Mouse (Mus musculus): ENCODE results near the gene Hist1h2ab.

Gene Hist1h2ab

DNA sequence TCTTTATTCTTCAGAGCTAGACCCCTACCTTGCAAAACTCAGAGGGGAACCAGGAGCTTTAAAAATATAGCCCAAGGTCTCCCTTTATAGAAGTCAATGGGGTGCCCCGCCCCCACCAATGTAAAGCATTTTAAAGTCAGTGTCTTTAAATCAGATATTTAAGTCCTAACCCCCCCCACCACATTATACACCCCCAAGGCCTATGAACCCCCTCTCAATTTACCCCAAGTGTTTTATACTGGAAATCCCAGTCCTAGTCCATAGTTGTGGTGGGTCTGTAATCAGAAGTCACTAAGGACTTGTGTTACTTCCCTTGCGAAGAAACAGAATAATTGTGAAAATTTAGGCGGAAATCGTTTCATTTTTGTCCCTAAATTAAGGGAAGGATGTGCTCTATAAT is 12.9 kb upstream of the Hist1h2ab start:
- DNase-seq (ENCODE audit: extremely low read depth, low read depth): no peak

DNA sequence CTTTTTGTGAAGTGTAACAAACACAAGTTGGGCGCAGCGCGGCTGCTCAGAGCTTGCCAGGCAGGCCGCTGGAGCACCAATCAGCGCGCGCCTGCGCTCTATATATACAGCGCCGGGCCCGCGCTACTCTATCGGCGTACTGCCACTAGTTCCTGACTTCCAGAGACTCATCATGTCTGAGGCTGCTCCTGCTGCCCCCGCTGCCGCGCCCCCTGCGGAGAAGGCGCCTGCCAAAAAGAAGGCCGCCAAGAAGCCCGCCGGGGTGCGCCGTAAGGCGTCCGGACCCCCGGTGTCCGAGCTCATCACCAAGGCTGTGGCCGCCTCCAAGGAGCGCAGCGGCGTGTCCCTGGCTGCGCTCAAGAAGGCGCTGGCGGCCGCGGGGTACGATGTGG is 12.3 kb upstream of the Hist1h2ab start, which contains the start of gene Hist1h1c:
Gene Hist1h1c, plus strand, starts transcription at position 132 of the 392 bp plus-strand sequence.
- peak; percentile 92 for DNase-seq (ENCODE audit: extremely low read depth, low read depth)

DNA sequence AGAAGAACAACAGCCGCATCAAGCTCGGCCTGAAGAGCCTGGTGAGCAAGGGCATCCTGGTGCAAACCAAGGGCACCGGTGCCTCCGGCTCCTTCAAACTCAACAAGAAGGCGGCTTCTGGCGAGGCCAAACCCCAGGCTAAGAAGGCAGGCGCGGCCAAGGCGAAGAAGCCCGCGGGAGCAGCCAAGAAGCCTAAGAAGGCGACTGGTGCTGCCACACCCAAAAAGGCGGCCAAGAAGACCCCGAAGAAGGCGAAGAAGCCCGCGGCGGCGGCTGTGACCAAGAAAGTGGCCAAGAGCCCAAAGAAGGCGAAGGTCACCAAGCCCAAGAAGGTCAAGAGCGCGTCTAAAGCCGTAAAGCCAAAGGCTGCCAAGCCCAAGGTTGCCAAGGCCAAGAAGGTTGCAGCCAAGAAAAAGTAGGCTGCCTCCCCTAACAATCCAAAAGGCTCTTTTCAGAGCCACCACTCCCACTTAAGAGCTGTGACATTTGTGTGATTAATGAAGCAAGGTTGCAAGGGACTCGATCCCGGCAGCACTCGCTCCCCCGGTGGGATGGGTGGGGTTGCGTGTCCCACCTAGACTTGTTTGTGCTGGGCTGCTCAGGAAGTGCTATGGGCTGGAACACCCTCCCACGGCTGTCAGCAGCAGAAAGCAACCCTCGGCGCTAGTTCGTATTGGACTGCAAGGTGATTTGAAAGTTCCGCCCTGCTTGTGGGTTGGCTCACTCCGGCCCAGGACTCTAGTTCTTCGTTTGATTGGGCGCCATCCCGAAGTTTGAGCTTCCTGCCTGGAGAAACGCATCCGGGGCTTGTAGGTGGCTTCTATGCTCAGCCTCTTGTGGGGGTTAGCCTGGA is 11.6 kb upstream of the Hist1h2ab start:
- DNase-seq (ENCODE audit: extremely low read depth, low read depth): peak; percentile 96

DNA sequence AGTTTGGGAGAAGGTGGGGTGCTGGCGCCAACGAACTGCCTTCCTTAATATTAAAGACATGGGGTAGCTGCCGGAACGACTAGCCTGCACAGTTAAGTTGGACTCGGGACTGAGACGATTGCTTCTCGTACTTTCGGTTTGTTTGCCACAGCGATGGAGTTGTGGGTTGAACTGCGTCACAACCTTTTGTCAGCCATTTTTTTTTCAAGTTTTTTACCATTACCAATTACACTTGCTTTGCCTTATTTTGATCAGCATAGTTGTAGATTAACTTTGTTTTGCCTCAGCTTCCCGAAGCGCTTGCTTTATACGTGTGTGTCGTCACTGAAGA is 11.0 kb upstream of the Hist1h2ab start:
- no peak for DNase-seq (ENCODE audit: extremely low read depth, low read depth)

DNA sequence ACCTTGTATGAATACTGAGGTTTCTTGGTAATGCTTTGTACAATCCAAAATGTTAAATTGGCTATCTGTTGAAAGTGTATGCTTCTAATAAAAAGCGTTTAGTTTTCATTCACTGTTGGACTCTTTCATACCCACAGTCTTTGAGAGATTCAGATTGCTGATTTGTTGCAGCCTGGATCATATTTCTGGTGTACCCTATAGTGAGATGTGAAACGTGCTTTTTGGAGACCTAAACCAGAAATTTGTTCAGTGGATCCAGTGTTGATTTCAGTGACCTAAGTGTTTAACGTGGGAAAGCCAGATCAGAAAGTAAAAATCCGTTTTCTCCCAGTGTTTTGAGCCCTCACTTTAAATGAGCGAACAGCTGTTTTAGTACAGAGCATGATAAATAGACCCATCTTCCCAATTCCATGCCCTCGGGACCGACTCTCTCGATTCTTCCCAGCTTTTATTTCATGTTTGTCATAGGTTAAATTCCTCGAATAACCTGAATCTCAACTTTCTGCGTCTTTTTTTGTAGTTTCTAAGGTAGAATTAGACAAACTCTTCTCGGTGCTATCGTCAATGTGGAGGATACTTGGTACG is 10.6 kb upstream of the Hist1h2ab start:
- no peak for DNase-seq (ENCODE audit: extremely low read depth, low read depth)

DNA sequence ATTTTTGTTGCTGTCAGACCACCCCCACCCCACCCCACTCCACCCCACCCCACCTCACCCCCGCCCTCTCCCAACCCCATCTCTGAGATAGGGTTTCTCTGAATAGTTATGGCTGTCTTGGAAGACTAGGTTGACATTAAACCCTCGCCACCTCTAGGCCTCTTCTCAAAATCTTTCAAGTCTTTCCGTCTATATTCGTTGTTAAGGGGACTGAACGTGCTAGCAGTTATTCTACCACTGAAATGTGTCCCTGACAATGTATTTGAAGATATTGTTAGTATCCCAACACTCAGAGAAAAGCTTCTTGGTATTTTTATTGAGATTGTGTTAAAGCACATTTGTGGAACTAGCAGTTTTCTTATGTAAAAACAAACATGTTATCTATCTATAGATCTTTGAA is 10.0 kb upstream of the Hist1h2ab start:
- DNase-seq (ENCODE audit: extremely low read depth, low read depth): no peak

- DNase-seq (ENCODE audit: extremely low read depth, low read depth): no peak
Observed at GRCm38 (mm10) chr13:23742007-23742406, 8.9 kb upstream of the Hist1h2ab start.

DNA sequence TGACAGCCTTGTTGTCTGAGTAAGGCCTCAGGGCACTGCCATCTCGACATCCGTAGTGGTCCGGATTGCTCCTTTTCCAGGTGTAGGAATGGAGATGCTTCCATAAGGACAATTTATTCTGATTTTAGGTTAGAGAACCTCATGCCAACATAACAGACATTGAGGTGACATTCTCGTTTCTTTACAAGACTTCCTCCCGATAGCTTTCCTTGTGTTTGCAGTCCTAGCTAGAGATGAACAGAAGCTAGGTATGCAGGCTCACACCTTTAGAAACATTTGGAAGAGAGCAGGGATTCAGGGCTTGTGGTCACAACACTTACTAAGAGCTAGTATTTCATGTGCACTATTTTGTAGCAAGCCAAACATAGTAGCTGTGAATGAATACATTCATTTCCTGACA is 7.7 kb upstream of the Hist1h2ab start:
- DNase-seq (ENCODE audit: extremely low read depth, low read depth): no peak

- no peak for DNase-seq (ENCODE audit: extremely low read depth, low read depth)
Observed at GRCm38 (mm10) chr13:23743963-23744362, 7.0 kb upstream of the Hist1h2ab start.

GRCm38 (mm10) chr13:23744421-23745380 is 6.2 kb upstream of the Hist1h2ab start:
- peak; percentile 72 for DNase-seq (ENCODE audit: extremely low read depth, low read depth)

- peak; percentile 98 for DNase-seq (ENCODE audit: extremely low read depth, low read depth)
Observed at GRCm38 (mm10) chr13:23745381-23746161, 5.4 kb upstream of the Hist1h2ab start, which contains the start of gene Hist1h3c. TSS of gene Hist1h3c (minus strand) at chr13:23745602.

DNA sequence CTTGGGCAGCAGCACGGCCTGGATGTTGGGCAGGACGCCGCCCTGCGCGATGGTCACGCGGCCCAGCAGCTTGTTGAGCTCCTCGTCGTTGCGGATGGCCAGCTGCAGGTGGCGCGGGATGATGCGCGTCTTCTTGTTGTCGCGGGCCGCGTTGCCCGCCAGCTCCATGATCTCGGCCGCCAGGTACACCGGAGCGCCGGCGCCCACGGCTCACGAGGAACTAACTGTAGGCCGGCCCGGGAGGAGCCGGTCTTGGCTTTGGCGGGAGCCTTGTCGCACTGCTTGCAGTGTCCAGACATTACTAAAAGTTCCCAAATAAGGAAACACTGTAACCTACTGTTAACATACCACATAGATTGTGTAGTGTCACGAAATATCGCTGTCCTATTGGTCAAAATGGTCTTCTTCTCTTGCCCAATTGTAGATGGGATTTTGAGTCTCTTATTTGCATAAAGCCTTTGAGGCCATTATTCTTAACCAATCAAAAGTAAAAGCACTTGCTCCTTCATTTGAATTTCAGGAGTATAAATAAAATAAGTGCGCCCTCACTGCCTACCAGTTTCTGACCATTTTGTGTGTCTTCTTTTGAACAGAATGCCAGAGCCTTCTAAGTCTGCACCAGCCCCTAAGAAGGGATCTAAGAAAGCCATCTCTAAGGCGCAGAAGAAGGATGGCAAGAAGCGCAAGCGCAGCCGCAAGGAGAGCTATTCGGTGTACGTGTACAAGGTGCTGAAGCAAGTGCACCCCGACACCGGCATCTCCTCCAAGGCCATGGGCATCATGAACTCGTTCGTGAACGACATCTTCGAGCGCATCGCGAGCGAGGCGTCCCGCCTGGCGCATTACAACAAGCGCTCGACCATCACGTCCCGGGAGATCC is 4.5 kb upstream of the Hist1h2ab start, which contains the start of gene Hist1h2bb:
Gene Hist1h2bb, plus strand, starts transcription at position 534 of the 880 bp plus-strand sequence.
- DNase-seq (ENCODE audit: extremely low read depth, low read depth): peak; percentile 99

- peak; percentile 75 for DNase-seq (ENCODE audit: extremely low read depth, low read depth)
Observed at GRCm38 (mm10) chr13:23747081-23747891, 3.6 kb upstream of the Hist1h2ab start.

DNA sequence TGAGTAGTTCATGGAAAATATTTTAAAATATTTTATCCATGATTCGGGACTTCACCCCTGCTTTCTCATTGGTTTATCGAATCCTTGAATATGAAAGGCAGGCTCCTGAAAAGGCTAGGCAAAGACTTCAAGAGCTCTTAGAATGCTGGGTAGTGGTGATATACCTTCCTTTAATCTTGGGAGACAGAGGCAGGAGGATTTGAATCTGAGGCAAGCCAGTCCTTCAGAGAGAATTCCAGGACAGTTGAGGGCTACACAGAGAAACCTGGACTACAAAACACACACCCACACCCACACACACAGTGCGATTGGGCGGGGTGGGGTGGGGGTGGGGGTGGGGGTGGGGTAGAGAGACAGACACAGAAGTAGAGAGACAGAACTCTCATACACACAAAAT is 3.0 kb upstream of the Hist1h2ab start:
- DNase-seq (ENCODE audit: extremely low read depth, low read depth): no peak

- no peak for DNase-seq (ENCODE audit: extremely low read depth, low read depth)
Observed at GRCm38 (mm10) chr13:23749563-23750121, 1.3 kb upstream of the Hist1h2ab start.

DNA sequence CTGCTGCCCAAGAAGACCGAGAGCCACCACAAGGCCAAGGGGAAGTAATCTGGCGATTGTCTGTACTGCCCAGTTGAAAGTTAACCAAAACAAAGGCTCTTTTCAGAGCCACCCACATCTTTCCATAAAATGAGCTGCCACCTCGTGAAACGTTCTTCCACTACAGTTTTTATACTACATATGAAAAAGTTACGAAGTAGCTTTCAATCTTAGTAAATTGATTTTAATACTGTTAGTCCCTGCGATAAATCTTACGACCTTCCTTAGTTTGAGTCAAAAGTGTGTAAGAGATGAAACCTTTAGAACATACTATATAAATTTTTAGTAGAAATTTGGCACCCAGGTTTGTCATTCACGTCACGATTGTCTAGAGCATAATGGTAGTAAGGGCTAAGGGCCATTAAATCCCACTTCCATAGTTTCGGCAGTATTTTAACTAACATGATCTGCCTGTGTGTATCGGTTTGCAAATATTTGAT is 591 bp downstream of the Hist1h2ab start:
- DNase-seq (ENCODE audit: extremely low read depth, low read depth): peak; percentile 68

GRCm38 (mm10) chr13:23752067-23752741 is 1.3 kb downstream of the Hist1h2ab start, which contains the start of gene Hist1h3b:
TSS of gene Hist1h3b (plus strand) at chr13:23752267.
- DNase-seq (ENCODE audit: extremely low read depth, low read depth): peak; percentile 97

DNA sequence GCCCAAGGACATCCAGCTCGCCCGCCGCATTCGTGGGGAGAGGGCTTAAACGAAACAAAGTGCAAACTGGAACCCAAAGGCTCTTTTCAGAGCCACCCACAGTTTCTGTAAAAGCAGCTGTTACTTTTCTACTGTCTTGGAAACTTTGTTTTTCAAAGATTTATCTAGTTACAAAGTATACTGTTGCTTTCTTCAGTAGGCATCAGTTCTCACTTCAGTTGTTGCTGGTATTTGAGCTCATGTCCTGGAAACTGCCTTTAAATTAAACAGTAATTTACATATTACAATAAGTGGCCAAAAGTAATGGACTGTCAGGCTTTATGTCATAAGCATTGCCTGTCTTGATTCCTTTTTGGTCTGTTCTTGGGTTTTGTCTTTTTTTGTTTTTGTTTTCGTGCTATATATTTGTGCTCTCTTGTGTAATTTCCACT is 1.8 kb downstream of the Hist1h2ab start:
- DNase-seq (ENCODE audit: extremely low read depth, low read depth): no peak

Data from MEL-GATA-1-ER (cell line).